Mouse (Mus musculus): ENCODE results near the gene Pcyt1b.
A peak's percentile ranks its signal among the peaks of the same experiment; 100 is the strongest.

Pcyt1b gene

DNA sequence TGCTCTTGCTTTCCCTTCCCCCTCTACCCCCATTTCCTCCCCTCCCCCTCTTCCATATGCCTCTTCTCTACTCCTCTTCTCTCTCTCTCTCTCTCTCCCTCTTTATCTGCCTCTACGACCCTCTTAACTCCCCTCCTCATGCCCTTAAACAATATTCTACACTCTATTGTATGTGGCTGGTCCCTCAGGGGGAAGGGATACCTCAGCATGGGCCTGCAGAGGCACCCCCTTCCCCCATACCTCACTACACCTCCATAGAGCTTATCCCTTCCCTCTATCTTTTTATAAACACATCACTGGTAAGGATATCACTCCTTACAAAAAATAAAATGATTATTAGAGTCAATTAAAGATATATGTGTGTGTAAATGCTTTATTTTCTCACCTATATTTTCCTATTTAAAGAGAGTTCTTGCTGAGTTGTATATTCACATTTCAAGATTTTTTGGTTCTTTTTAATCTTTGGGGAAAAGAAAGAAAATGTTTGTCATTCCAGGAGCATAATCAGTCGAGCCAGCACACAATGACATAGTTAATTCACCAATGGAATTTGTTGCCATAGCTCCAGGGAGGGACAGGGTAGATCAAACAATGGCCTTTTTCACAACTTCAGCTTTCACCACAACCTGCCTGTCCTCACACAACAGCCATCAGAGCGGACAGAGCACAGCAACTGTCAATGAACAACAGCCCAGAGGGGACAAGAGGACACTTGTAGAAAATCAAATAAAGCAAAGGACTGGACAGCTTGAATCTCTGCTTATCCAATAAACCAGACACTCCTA lies at the start of gene Pcyt1b:
Pcyt1b (plus strand) TSS at position 646 of the 785 bp plus-strand sequence.
- no peak for DNase-seq (ENCODE audit: low read depth, low spot score)

DNA sequence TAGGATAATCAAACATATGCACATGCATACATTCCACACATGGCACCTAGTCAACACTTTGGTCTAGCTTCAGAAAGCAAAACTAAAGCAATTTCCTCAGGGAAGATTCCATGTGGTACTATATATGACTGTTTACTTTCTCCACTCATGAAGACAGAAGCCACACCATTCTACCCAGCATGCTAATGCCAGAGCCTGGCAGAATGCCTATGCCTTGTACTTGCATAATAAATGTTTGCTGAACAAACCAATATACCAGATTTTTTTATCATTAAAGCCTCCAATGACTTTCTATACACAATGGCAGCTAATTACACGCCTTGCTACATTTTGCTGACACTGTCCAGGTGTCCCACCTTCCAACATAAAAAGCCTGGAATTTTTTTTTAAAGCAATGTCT lies 24.4 kb upstream of the Pcyt1b start:
- peak; percentile 35 for DNase-seq (ENCODE audit: low read depth, low spot score)

DNA sequence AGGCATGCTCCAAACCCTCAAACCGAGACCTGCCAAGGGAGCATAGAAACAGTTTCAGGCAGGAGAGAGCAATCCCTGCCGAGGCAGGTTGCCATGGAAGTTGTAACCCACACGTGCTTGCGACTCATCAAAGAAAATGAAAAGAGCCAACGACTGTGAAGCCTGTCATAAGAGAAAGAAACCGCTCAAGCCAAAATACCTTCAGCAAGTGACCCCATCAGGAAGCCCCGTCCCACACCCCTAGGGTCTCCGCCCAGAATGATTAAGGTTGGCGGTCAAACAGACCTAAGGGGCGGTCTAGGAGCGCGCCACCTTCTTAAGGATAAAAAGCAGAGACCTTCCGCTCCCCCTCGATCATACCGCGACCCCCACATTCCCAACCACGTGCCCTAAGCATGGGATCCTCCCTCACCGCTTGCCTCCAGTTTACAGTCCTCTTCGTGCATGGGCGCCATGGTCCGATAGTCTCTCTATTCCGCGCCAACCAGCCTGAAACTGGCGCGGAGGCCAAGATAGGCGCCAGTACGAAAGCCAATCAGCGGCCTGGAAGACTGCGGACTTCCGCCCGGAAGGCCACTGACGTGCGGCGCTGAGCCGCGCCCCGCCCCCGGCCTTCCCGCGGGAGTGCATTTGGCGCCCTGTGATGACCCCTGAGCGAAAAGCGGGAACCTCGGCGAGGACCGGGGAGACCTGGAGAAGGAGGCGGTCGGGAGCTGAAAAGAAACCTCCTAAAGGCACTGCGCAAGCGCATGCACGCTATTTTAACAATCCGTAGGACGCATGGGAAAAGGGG lies 22.8 kb upstream of the Pcyt1b start, which contains the start of gene Pola1:
Pola1 (minus strand) TSS at position 499 of the 793 bp plus-strand sequence.
- peak; percentile 88 for DNase-seq (ENCODE audit: low read depth, low spot score)

DNA sequence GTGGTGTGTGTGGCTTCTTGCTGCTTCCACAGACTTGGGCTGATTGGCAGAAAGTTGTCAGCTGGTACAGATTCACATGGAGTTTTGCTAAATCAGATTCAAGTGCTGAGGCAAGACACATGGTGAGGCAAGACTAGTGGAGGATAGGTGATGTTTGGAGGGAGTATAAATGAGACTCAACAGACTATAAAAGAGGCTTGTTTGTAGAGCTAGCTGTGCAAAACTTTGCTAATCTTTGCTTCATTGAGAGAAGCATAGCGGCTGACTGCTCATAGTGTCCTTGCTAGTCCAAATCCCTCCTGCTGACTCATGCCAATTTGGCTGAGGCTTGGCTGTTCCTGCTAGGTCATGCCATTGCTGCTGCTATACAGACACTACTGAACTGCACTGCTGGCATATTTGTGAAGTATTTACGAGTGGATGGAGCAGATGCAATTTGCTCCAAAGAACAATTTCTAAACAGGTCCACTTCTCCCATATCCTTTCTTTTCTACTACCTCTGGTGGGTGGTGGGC lies 19.7 kb upstream of the Pcyt1b start:
- peak; percentile 81 for DNase-seq (ENCODE audit: low read depth, low spot score)

DNA sequence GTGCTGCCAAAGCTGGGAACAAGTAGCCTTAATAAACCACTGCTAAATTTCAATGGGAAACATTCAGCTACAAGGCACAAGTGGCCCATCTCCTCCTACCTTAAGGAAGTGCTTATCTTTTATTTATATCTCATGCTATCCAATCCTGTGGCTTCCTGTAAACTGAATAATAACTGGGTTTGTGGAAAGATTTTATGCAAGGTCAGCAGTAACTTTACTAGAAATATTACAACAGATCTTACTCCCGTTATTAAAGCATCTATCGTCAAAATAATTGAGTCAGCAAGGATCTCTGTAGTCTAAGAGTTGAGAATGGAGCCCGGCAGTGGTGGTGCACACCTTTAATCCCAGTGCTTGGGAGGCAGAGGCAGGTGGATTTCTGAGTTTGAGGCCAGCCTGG lies 11.1 kb upstream of the Pcyt1b start:
- DNase-seq (ENCODE audit: low read depth, low spot score), result no peak

DNA sequence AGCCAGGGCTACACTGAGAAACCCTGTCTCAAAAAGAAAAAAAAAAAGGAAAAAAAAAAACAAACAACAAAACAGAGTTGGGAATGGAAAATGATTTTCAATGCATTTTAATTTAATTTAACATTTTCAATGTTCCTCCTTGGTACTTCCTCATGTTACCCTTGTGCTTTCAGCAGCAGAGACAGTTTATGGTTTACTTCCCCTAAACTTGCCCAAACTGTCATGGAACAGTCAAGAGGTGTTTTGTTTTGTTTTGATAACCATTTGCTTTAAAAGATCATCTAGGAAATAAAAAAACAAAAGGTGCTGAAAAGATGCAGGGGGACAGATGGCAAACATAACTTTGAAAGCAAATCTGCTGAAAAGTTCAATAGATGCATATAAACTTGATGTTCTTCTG lies 10.6 kb upstream of the Pcyt1b start:
- no peak for DNase-seq (ENCODE audit: low read depth, low spot score)

DNA sequence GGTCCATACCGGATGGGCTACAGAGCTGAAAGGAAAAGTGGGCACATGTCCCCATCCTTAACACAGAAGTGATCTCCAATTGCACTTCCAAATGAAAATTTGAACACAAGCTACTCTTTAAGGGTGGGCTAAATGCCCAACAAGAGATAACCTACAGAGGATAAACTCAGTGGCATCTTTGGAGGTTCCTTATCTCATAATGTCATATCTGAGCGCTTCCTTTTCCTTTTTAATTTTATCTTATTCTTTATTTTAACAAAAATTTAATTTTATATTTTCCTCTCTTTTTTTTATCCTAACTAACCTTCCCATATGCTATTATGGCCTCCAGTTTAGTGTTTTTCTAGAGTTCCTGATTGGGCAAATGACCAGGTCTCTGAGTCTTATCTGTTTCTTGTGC lies 3.9 kb upstream of the Pcyt1b start:
- DNase-seq (ENCODE audit: low read depth, low spot score), result no peak

DNA sequence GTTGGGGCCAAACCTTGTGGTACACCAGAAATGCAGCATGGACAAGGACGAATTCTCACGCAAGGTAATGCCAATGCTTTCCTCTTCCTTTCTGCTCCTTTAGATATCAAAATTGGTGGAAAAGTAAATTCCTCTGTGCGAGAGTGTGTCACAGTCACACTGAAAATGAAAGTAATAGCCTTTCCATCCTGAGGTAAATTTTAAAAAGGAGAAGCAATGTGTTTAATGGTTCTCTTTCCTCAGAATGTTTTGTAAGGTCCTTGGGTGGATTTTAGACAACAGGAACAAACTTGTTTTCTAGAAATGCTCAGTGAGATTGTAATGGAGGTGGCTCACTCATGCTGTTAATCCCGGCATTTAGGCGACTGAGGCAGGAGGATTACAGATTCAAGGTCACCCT lies 490 bp downstream of the Pcyt1b start:
- DNase-seq (ENCODE audit: low read depth, low spot score), result no peak

DNA sequence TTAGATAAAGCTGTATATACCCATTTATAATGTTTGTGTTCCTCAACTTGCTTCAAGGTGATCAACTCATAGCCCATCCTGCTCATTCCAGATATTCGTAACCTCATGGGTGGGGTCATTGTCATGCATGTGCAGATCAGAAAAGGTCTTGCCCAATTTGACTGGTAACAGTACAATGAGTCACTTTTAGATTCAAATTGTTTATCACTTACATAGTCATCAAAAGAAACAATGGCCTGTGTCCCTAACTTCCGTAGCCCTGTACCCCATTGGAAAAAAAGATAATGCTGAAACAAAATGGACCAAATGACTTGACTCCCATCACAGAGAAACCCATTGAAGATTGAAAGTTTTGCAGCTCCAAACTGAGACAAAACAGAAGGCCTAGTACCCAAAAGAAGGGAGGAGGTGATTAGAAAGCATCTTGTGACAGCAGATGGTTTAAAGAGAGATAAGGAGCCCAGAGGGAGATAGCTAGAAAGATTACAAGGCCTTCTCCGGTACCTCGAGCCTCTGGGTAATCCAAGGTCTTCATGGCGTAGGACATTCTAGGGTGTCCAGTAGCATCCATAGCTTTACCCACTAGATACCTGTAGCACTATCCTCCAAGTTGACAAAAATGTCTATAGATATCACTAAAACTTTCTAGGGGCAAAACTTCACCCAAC lies 9.4 kb downstream of the Pcyt1b start:
- no peak for DNase-seq (ENCODE audit: low read depth, low spot score)

DNA sequence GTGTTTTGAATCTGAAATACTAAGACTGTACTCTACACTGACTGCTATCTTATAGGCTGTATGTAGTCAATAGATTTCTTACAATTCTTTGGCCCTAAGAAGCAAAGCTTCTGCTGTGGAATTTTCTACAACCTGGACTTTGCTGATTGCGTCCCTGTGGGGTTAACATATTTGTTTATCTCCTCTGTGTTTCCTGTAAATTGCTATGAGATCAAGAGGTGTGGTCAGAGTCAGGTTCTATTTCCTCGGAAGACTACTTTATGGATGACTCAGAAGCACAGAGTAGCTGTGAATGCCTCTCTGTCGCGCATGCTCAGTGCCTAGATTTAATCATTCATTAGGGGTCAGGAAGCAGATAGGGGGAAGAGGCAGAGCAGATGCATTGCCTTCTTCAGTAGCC lies 10.1 kb downstream of the Pcyt1b start:
- peak; percentile 11 for DNase-seq (ENCODE audit: low read depth, low spot score)

DNA sequence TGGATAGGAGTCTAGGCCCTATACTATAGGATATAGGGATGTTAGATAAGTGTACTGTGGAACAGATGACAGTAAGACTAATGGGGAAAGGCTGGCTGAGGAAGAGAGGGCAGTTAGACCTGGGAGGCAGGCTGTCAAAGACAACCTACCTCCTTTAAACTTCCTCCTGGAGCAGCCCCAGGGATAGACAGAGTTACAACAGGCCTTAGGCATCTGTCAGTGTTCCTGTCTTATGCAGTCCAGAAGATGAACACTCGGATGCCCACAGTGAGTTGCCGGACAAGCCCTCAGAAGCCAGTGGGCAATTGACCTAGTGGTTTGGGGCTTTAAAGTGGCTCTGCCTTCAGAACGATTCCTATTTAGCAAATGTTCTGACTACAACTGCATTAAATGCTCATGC lies 19.8 kb downstream of the Pcyt1b start:
- DNase-seq (ENCODE audit: low read depth, low spot score), result peak; percentile 23

DNA sequence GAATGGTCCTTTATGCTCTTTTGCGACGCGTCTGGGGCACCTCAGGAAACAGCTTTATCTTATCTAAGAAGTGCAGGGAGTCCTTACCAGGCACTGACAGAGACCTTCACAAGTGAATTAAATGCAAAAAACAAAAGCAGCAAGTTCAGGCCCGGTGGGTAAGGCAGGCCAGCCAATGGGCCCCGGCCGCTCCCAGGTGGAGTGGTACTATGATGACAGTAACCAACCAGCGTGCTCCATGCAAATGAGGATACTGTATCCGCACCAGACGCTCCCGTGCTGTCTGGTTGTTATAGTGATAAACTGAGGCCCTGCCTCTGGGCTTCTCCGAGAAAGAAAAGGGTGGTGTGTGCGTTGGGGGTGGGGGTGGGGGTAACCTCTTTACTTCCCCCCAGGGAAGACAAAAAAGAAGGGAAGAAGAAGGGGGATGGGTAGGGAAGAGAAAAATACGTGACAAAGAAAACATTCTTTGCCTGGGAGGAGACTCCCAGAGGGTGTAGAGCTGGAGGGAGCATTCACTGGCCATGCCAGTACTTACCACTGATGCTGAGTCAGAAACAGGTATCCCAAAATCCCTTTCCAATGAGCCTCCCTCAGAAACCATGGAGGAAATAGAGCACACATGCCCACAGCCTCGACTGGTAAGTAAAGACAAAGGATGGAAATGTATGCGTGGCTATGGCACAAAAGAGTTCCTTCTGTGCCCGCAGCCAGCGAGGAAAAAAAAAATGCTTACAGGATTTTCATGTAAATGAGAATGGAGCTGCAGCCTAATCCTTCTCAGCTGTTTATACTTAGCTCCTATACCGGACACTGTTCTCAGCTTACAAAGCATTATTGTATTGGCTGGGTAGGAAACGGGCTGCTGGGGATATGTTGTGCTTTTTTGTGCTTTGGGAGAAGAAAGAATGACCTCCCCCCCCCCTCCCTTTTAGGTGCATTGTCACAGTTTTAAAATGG lies 20.5 kb downstream of the Pcyt1b start:
- DNase-seq (ENCODE audit: low read depth, low spot score), result peak; percentile 84

DNA sequence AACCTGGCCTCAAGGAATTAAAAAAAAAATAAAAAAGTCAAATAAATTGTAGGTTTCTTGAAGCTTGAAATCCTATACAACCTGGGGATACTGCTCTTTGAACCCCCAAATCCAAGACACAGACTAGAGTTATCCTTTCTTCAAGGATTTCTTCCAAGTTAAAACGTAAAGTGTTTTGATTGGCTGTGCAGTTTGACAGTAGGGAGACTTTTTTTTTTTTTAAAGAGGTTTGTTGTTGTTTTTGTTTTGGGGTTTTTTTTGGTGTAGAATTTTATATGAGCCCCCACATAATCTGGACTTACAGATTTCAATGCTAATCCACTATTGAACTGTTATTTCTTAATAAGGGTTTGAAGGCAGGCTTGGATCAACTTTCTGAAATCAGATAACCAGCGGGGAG lies 21.6 kb downstream of the Pcyt1b start:
- DNase-seq (ENCODE audit: low read depth, low spot score), result peak; percentile 8

DNA sequence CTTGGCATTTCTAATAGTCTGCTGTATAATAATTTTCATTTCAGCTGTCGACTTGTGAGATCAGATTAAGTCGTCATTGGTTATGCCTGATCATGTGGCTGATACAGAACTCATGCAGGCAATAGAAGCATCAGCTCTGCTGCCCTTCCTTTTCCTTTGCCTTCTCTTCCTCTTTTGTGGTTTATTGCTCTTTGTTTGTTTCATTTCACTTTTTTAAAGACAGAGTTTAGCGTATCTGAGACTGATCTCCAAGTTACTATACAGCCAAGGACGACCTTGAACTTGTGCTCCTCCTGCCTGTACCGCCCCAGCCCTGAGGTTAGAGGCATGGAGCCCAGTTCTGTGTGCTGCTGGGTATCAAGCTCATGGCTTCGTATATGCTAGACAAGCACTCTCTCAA lies 34.6 kb downstream of the Pcyt1b start:
- DNase-seq (ENCODE audit: low read depth, low spot score), result no peak

DNA sequence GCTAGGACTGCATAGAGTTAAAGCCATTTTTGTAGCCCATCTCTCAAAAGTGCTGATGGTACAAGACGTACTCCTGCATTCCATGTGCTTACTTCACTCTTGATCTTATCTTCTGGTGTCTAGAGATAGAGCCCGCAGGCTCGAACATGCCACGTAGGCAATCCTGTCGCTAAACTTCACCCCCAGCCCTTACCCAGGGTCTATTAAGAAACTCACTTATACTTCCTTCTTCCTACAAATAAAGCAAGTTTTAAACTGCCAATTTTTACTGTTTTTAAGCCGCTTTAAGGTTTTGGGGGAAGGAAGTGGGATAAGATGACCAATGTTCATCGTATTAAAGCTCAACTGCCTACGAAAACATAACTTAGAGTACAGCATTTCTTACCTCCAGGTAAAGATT lies 36.0 kb downstream of the Pcyt1b start:
- no peak for DNase-seq (ENCODE audit: low read depth, low spot score)

DNA sequence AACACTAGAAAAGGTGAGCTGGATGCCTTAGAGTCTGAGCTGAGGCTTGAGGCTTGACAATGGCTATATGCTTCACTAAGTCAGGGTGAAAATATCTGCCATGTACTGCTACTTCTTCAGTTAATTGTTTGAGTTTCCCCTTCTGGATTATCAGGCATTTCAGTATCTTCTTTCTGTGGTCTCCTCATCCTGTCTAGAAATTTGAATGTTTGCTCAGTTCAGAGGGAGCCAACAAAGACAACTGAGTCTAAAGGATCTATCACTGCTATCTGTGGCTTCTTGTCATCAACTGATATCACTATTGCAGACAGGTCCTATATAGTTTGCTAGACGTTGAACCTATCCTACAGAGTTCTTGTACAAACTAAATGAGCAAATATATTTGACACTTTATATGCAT lies 42.9 kb downstream of the Pcyt1b start:
- DNase-seq (ENCODE audit: low read depth, low spot score), result no peak

DNA sequence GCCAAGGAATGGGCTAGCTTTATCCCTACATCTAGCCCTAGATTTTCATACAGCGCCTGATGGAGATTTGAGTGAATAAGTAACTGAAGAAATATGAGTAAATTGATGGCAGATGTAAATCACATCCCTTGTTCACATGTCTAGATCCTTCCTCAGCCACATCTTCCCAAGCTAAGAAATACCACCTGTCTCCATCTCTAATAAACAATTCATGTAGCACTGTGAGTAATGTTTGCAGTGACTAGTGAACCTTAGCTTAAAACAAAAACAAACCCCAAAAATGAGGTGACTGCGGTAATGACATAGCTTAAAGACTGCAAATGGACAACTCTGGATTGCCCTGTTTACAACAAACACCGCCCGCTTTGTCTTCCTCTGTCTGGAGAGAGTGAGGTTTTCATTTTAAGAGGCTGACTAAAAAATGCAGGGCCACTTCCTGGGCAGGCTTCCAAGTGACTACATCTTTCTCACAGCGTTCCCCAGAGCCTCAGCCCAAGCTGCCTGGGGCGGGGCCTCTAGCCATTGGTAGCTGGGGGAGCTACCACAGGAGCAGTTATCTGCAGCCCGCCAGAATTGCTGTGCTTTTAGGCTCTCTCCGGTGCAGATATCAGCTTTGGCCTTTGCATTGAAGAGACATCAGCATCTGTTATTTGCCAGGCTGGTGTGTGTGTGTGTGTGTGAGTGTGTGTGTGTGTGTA lies 46.0 kb downstream of the Pcyt1b start:
- DNase-seq (ENCODE audit: low read depth, low spot score), result peak; percentile 94

DNA sequence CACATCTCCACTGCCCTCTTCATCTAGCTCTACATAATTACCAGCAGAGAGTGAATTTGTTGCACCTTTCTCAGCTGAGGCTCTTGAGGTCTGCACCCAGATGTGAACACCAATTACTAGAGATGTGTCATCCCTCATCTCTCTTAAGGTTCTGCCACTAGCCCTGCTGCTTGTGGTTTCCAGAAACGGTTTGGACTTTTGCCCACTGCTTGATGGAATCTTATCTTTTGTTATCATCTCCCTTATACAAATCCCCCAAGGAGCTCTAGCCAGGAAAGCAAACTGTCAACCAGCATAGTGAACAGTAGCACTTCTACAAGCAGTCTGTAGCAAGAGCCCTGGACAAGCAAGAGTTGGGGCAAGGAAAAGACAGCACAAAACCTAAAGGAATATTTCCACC lies 57.9 kb downstream of the Pcyt1b start:
- DNase-seq (ENCODE audit: low read depth, low spot score), result peak; percentile 71

DNA sequence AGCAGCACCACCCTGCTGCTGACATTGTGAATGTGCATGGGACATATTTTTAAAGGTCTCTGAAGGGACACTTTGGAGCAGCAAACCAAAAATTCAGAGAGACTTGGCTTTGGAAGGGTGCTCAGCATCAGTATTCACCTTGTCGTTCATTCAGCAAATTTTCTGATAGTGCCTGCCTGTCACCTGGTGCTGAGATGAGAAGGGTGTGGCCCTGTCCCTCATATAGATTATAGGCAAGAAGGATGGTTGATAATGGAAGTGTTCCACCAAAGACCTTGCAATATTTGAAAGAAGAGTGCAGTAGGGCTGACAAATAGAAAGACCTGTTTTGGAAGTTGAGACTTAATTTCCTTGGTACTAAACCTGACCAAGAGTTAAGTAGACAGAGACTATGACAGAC lies 74.9 kb downstream of the Pcyt1b start:
- DNase-seq (ENCODE audit: low read depth, low spot score), result no peak

DNA sequence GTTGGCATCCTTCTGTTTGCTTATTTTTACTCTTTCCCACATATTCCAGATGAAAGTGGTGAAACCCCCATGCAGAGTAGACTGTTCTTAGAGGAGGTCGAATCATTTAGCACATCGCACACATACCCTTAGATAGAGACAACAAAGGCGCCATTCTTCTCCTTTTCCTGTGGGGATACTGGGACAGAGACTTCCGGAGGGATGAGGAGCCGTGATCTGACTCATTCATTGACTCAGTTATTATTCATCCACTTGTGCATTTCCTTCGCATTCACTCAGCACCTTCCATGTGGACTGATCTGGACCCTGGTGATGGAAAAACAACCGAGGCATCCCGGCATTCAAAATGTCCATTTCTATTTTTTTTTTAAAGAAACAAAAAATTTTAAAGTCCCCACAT lies 76.2 kb downstream of the Pcyt1b start:
- peak; percentile 79 for DNase-seq (ENCODE audit: low read depth, low spot score)
